Mouse (Mus musculus): ENCODE data around the gene 1190007I07Rik.
"Not testable (repeated sequence)": the region's sequence is repeated elsewhere in the genome, so short reads cannot be mapped to it uniquely, and the experiment has no call there.

1190007I07Rik gene

GRCm38 (mm10) chr10:82629586-82630255 is 6.7 kb upstream of the 1190007I07Rik start, which contains the start of gene Tdg:
Tdg (plus strand) TSS chr10:82629828.
- in situ Hi-C loops (cut with MboI; ENCODE audit: low sequenced_read_pairs): not testable (repeated sequence)

- in situ Hi-C loops (cut with MboI; ENCODE audit: low sequenced_read_pairs): no loop called here
Observed at GRCm38 (mm10) chr10:82629111-82629585, 6.1 kb upstream of the 1190007I07Rik start.

- in situ Hi-C loops (cut with MboI; ENCODE audit: low sequenced_read_pairs): not testable (repeated sequence)
Observed at GRCm38 (mm10) chr10:82623553-82623932, 515 bp upstream of the 1190007I07Rik start.

GRCm38 (mm10) chr10:82622235-82622634 is 793 bp downstream of the 1190007I07Rik start:
- in situ Hi-C loops (cut with MboI; ENCODE audit: low sequenced_read_pairs): no loop called here

- in situ Hi-C loops (cut with MboI; ENCODE audit: low sequenced_read_pairs): not testable (repeated sequence)
Observed at GRCm38 (mm10) chr10:82594421-82594820, 28.6 kb downstream of the 1190007I07Rik start.

- in situ Hi-C loops (cut with MboI; ENCODE audit: low sequenced_read_pairs): not testable (repeated sequence)
Observed at GRCm38 (mm10) chr10:82589673-82590072, 33.4 kb downstream of the 1190007I07Rik start.

GRCm38 (mm10) chr10:82571091-82571490 is 51.9 kb downstream of the 1190007I07Rik start:
- in situ Hi-C loops (cut with MboI; ENCODE audit: low sequenced_read_pairs): not testable (repeated sequence)
